Mouse (Mus musculus) limb, embryonic 13.5 days (tissue): ENCODE measurements around the gene Kirrel3. TPM values are rescaled to one million over a fixed set of nuclear protein-coding genes. Genes with fewer than 3 reads are reported as not detected.

Source experiments
- ATAC-seq: fragments of 200-750 bp; cut with Nextera tagmentation; 2 replicates; pipeline ENCODE4 v1.8.0; 2017; ENCODE audit warnings: low read depth, moderate number of reproducible peaks, moderate TSS enrichment; ENCODE audit not compliant: low FRiP score
- H3K27ac ChIP-seq: fragments of 300-500 bp; sonication (generic); 2 replicates; pipeline ENCODE4 v1.5.1; 2015; ENCODE audit warnings: inconsistent platforms, mild to moderate bottlenecking, moderate library complexity
- H3K27me3 ChIP-seq: fragments of 300-500 bp; sonication (generic); 2 replicates; pipeline ENCODE4 v1.6.1; 2015; ENCODE audit warnings: mild to moderate bottlenecking, inconsistent platforms
- H3K36me3 ChIP-seq: fragments of 300-500 bp; sonication (generic); 2 replicates; pipeline ENCODE4 v1.6.1; 2015; ENCODE audit warnings: inconsistent platforms, mild to moderate bottlenecking, moderate library complexity
- H3K4me1 ChIP-seq: fragments of 300-500 bp; sonication (generic); 2 replicates; pipeline ENCODE4 v1.6.1; 2015; ENCODE audit warnings: inconsistent platforms
- H3K4me2 ChIP-seq: fragments of 300-500 bp; sonication (generic); replicated peaks from 2 replicates; pipeline ENCODE4 v1.6.1; 2015; ENCODE audit warnings: inconsistent platforms, mild to moderate bottlenecking, moderate library complexity
- H3K4me3 ChIP-seq: fragments of 300-500 bp; sonication (generic); 2 replicates; pipeline ENCODE4 v1.5.1; 2015; ENCODE audit warnings: moderate library complexity, mild to moderate bottlenecking, inconsistent platforms
- H3K9ac ChIP-seq: fragments of 300-500 bp; sonication (generic); 2 replicates; pipeline ENCODE4 v1.6.1; 2015; ENCODE audit warnings: mild to moderate bottlenecking, inconsistent platforms
- H3K9me3 ChIP-seq: fragments of 300-500 bp; sonication (generic); 2 replicates; pipeline ENCODE4 v1.6.1; 2016; ENCODE audit warnings: inconsistent platforms
- WGBS: fragments of 180-500 bp; shearing (Covaris S2); methylation state at CpG from one replicate; pipeline ENCODE4 v1.1.7; 2015; 5-methylcytosine and 5-hydroxymethylcytosine counted together
- polyA plus RNA-seq: library from polyadenylated mRNA; unstranded; fragments of >200 nt; fragmentation: Nextera tagmentation; extraction: Ambion mirVana; gene quantifications from 2 replicates; pipeline ENCODE4 v1.2.1, GENCODE M21; 2015

The Kirrel3 gene
- polyA plus RNA-seq, 1 experiment from 2014 or later = 20.8 TPM

DNA sequence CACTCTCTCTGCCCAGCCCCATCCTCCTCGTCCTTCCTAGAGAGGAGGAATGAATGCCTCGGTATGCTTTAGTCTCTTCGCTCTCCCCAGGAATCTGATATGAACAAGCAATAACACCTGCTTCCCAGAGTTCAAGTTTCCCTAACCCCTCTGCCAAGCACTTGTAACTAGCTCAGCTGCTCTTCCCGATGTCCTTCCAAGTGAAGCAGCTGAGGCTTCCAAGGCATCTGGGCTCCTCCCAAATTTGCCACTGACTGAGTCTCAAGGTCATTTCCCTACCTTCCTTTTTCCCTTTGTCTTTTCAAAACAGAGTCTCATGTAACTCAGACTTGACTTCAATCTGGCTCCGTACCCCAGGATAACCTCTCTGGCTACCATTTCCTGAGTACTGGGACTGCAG is 555.8 kb downstream of the Kirrel3 start:
- Histone ChIP-seq H3K27ac (no peak overlapping the region), H3K36me3 (0 out of 2 replicates have a peak, but pooled peaks cover under 1% of the 10 kb centered on the region), H3K4me2 (no peak overlapping the region), H3K4me1 (peaks cover 43% of the 10 kb centered on the region), H3K27me3 (no peaks in the 10 kb centered on the region), H3K9me3 (no peaks in the 10 kb centered on the region), H3K9ac (no peak overlapping the region), H3K4me3 (no peak overlapping the region)
- 70% methylated on average over 5 of the region's 5 CpGs for WGBS
- no peak for ATAC-seq

- ATAC-seq = no peak
- H3K9ac ChIP-seq = no peak overlapping the region
- 32% methylated on average over 7 of the region's 7 CpGs for WGBS
- peaks cover 18% of the 10 kb centered on the region for H3K36me3 ChIP-seq
- H3K4me3 ChIP-seq = no peak overlapping the region
- H3K4me1 ChIP-seq = peaks cover 45% of the 10 kb centered on the region
- 0 out of 2 replicates have a peak overlapping the region, but pooled peaks have one; percentile 76 for H3K27ac ChIP-seq
- H3K4me2 ChIP-seq = no peak overlapping the region
- H3K9me3 ChIP-seq = no peaks in the 10 kb centered on the region
- H3K27me3 ChIP-seq = no peaks in the 10 kb centered on the region
These were observed 557.9 kb downstream of the Kirrel3 start for GRCm38 (mm10) chr9:35043619-35044018.

GRCm38 (mm10) chr9:35044458-35044857 is 558.8 kb downstream of the Kirrel3 start:
- H3K9ac ChIP-seq = peak overlapping the region; percentile 43; the same call in 1 of the 2 replicates
- H3K27me3 ChIP-seq = no peaks in the 10 kb centered on the region
- H3K4me1 ChIP-seq = peaks cover 44% of the 10 kb centered on the region
- H3K36me3 ChIP-seq = peaks cover 26% of the 10 kb centered on the region
- ATAC-seq = peak; percentile 53; the same call in 1 of the 2 replicates
- no peaks in the 10 kb centered on the region for H3K9me3 ChIP-seq
- H3K4me2 ChIP-seq = 0 out of 2 replicates have a peak overlapping the region, but pooled peaks have one; percentile 16
- WGBS = 7% methylated on average over 15 of the region's 15 CpGs
- peak overlapping the region; percentile 76 for H3K27ac ChIP-seq
- H3K4me3 ChIP-seq = no peak overlapping the region

GRCm38 (mm10) chr9:35045031-35045531 is 559.4 kb downstream of the Kirrel3 start:
- ATAC-seq = peak; percentile 26; the same call in 1 of the 2 replicates
- Histone ChIP-seq H3K4me2 (no peak overlapping the region), H3K27me3 (no peaks in the 10 kb centered on the region)

DNA sequence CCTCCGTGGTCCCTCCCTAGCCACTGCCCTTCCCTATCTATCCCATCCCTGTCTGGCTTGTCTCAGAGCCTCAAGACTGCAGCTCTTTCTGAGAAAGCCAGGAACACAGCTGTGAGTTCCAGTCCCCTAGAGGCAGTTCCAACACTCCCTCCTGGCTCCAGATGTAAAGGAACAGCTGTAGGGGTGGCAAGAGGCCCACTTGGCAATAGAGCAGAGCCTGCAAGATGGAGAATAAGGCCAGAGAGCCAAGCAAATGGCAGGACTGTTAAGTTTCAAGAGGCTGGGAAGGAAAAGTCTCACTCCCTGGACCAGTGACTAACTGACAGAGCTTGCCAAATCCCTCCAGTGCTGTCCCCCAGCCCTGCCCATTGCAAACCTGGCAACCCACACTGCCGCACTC is 560.1 kb downstream of the Kirrel3 start:
- peak; percentile 65 for ATAC-seq
- H3K4me3 ChIP-seq = no peak overlapping the region
- H3K4me1 ChIP-seq = peaks cover 48% of the 10 kb centered on the region
- peaks cover 33% of the 10 kb centered on the region for H3K36me3 ChIP-seq
- H3K27ac ChIP-seq = peak overlapping the region; percentile 76
- no peaks in the 10 kb centered on the region for H3K9me3 ChIP-seq
- no peak overlapping the region for H3K9ac ChIP-seq
- WGBS = 57% methylated on average over 2 of the region's 2 CpGs
- H3K27me3 ChIP-seq = no peaks in the 10 kb centered on the region
- no peak overlapping the region for H3K4me2 ChIP-seq

More at GRCm38 (mm10) chr9:35045031-35045531, 559.4 kb downstream of the Kirrel3 start:
- no peak overlapping the region for H3K4me3 ChIP-seq
- no peaks in the 10 kb centered on the region for H3K9me3 ChIP-seq
- peaks cover 42% of the 10 kb centered on the region for H3K4me1 ChIP-seq
- no peak overlapping the region for H3K9ac ChIP-seq
- peaks cover 27% of the 10 kb centered on the region for H3K36me3 ChIP-seq
- peak overlapping the region; percentile 76 for H3K27ac ChIP-seq
- WGBS = 46% methylated on average over 11 of the region's 11 CpGs

- H3K9ac ChIP-seq = no peak overlapping the region
- 82% methylated on average over 6 of the region's 6 CpGs for WGBS
- no peak overlapping the region for H3K27ac ChIP-seq
- peaks cover 60% of the 10 kb centered on the region for H3K36me3 ChIP-seq
- no peaks in the 10 kb centered on the region for H3K9me3 ChIP-seq
- H3K4me3 ChIP-seq = no peak overlapping the region
- H3K4me2 ChIP-seq = no peak overlapping the region
- H3K4me1 ChIP-seq = peaks cover 45% of the 10 kb centered on the region
- ATAC-seq = no peak
- H3K27me3 ChIP-seq = no peaks in the 10 kb centered on the region
These were observed 562.8 kb downstream of the Kirrel3 start for GRCm38 (mm10) chr9:35048449-35048848.

- WGBS = 63% methylated on average over 3 of the region's 3 CpGs
- H3K36me3 ChIP-seq = peaks cover 71% of the 10 kb centered on the region
These were observed 564.3 kb downstream of the Kirrel3 start for GRCm38 (mm10) chr9:35049891-35050527.

GRCm38 (mm10) chr9:35050701-35051454 is 565.2 kb downstream of the Kirrel3 start:
- Histone ChIP-seq H3K9me3 (no peaks in the 10 kb centered on the region), H3K9ac (no peak overlapping the region), H3K27me3 (no peaks in the 10 kb centered on the region), H3K4me2 (no peak overlapping the region), H3K36me3 (peaks cover 71% of the 10 kb centered on the region), H3K27ac (peak overlapping the region; percentile 28; the same call in 1 of the 2 replicates), H3K4me3 (no peak overlapping the region), H3K4me1 (peaks cover 21% of the 10 kb centered on the region)
- 94% methylated on average over 6 of the region's 6 CpGs for WGBS
- no peak for ATAC-seq

More at GRCm38 (mm10) chr9:35049891-35050527, 564.3 kb downstream of the Kirrel3 start:
- Histone ChIP-seq H3K9ac (no peak overlapping the region), H3K4me3 (no peak overlapping the region), H3K4me2 (no peak overlapping the region), H3K27me3 (no peaks in the 10 kb centered on the region), H3K4me1 (peaks cover 30% of the 10 kb centered on the region), H3K27ac (no peak overlapping the region), H3K9me3 (no peaks in the 10 kb centered on the region)
- ATAC-seq = no peak

DNA sequence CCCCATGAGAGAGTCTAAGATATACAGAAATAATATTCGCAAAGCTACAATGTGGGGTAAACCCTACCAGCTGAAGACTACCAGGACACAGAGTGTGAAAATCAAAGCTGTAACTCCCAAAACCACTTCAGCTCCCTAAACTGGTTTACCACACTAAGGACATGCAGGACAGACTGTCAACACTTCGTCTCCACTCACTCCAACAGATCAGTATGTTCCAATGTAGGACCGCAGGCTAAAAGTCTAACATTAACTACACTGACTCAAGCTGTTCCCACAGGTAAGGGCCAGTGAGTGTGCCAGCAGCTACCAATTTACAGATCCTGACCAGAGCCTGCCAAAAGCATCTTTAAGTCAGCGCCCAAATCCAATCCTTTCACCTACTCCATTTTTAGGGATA is 566.0 kb downstream of the Kirrel3 start:
- ATAC-seq = no peak
- peaks cover 13% of the 10 kb centered on the region for H3K4me1 ChIP-seq
- H3K27ac ChIP-seq = no peak overlapping the region
- no peak overlapping the region for H3K4me2 ChIP-seq
- H3K9ac ChIP-seq = no peak overlapping the region
- 93% methylated on average over 4 of the region's 4 CpGs for WGBS
- no peaks in the 10 kb centered on the region for H3K9me3 ChIP-seq
- H3K27me3 ChIP-seq = no peaks in the 10 kb centered on the region
- peaks cover 69% of the 10 kb centered on the region for H3K36me3 ChIP-seq
- H3K4me3 ChIP-seq = no peak overlapping the region

- 91% methylated on average over 4 of the region's 4 CpGs for WGBS
- no peak overlapping the region for H3K27ac ChIP-seq
- H3K4me2 ChIP-seq = no peak overlapping the region
- no peaks in the 10 kb centered on the region for H3K27me3 ChIP-seq
- ATAC-seq = no peak
- no peaks in the 10 kb centered on the region for H3K9me3 ChIP-seq
- peaks cover 59% of the 10 kb centered on the region for H3K36me3 ChIP-seq
- no peak overlapping the region for H3K9ac ChIP-seq
- peaks cover 11% of the 10 kb centered on the region; the same call in 1 of the 2 replicates for H3K4me1 ChIP-seq
- no peak overlapping the region for H3K4me3 ChIP-seq
These were observed 567.0 kb downstream of the Kirrel3 start for GRCm38 (mm10) chr9:35052671-35053070.

GRCm38 (mm10) chr9:35053081-35053480 is 567.4 kb downstream of the Kirrel3 start:
- Histone ChIP-seq H3K36me3 (peaks cover 54% of the 10 kb centered on the region), H3K27ac (no peak overlapping the region), H3K27me3 (no peaks in the 10 kb centered on the region), H3K4me1 (peaks cover 12% of the 10 kb centered on the region), H3K9ac (no peak overlapping the region), H3K9me3 (no peaks in the 10 kb centered on the region), H3K4me2 (no peak overlapping the region), H3K4me3 (no peak overlapping the region)
- no peak for ATAC-seq
- 94% methylated on average over 16 of the region's 16 CpGs for WGBS

GRCm38 (mm10) chr9:35053669-35054068 is 568.0 kb downstream of the Kirrel3 start:
- no peaks in the 10 kb centered on the region for H3K27me3 ChIP-seq
- H3K4me3 ChIP-seq = no peak overlapping the region
- H3K9me3 ChIP-seq = no peaks in the 10 kb centered on the region
- no peak overlapping the region for H3K27ac ChIP-seq
- H3K4me2 ChIP-seq = no peak overlapping the region
- peaks cover 52% of the 10 kb centered on the region for H3K36me3 ChIP-seq
- whole genome bisulfite sequencing = 86% methylated on average over 3 of the region's 3 CpGs
- ATAC-seq = no peak
- H3K9ac ChIP-seq = no peak overlapping the region
- peaks cover 18% of the 10 kb centered on the region for H3K4me1 ChIP-seq
